Mouse (Mus musculus): ENCODE measurements around the gene Pgghg. TPM values are rescaled to one million over a fixed set of nuclear protein-coding genes. Genes with fewer than 3 reads are reported as not detected.

Gene Pgghg
- polyA plus RNA-seq, 1 experiment, result 11.6 TPM

GRCm38 (mm10) chr7:140991117-140991689 lies 50.0 kb downstream of the Pgghg start:
- TF ChIP-seq MYOD1 (IDR thresholded peaks at IDR 0.05; ENCODE audit: control insufficient read depth in 1 of 3, insufficient read length in 2 of 3, low read depth in 2 of 3), result no peak
- TF ChIP-seq POLR2AphosphoS2 (IDR thresholded peaks at IDR 0.05; ENCODE audit: insufficient read length, low read depth), result no peak
- TF ChIP-seq E2F4 (IDR thresholded peaks at IDR 0.05; ENCODE audit: insufficient read depth), result no peak
- TF ChIP-seq SRF (IDR thresholded peaks at IDR 0.05; ENCODE audit: control insufficient read depth, insufficient read length, low read depth), result no peak
- no peak for TF ChIP-seq TCF12 (IDR thresholded peaks at IDR 0.05; ENCODE audit: insufficient read depth, poor library complexity, severe bottlenecking)
- TF ChIP-seq MAX (IDR thresholded peaks at IDR 0.05; ENCODE audit: low read depth), result no peak
- TF ChIP-seq REST (IDR thresholded peaks at IDR 0.05; ENCODE audit: insufficient read depth, insufficient read length), result no peak
- no peak for TF ChIP-seq CEBPB (IDR thresholded peaks at IDR 0.05; ENCODE audit: insufficient read depth, poor library complexity, severe bottlenecking)
- TF ChIP-seq MYOG (IDR thresholded peaks at IDR 0.05; ENCODE audit: control insufficient read depth in 1 of 3, insufficient read depth in 1 of 3, insufficient read length in 2 of 3, low read depth in 2 of 3), result no peak
- TF ChIP-seq USF1 (IDR thresholded peaks at IDR 0.05; ENCODE audit: low read depth), result no peak
- no peak for TF ChIP-seq POLR2A (IDR thresholded peaks at IDR 0.05; ENCODE audit: insufficient read length, low read depth)
- H3ac ChIP-seq (ENCODE audit: control insufficient read depth, insufficient read length), result no peak overlapping the region
- H3K4me3 ChIP-seq, result no peak overlapping the region
- no peaks in the 10 kb centered on the region for H3K79me2 ChIP-seq (ENCODE audit: control insufficient read depth, insufficient read depth)
- no peak overlapping the region for H3K4me2 ChIP-seq (ENCODE audit: low read depth)
- no peaks in the 10 kb centered on the region for H3K36me3 ChIP-seq (ENCODE audit: control insufficient read depth, insufficient read depth)
- no peaks in the 10 kb centered on the region for H3K27me3 ChIP-seq (ENCODE audit: control insufficient read depth, insufficient read depth, insufficient read length)

Other genes with a start within 250 kb of the Pgghg start
- gene Olfr541, start 244.1 kb upstream of the Pgghg start, polyA plus RNA-seq (2012; fragmentation: generic; extraction: Trizol), result not detected
- gene Cyp2e1, start 177.7 kb upstream of the Pgghg start, polyA plus RNA-seq (2012; fragmentation: generic; extraction: Trizol), result not detected
- gene Syce1, start 153.5 kb upstream of the Pgghg start, polyA plus RNA-seq (2012; fragmentation: generic; extraction: Trizol), result not detected
- gene Zfp941, start 119.2 kb upstream of the Pgghg start, polyA plus RNA-seq (2012; fragmentation: generic; extraction: Trizol), result 0.13 TPM
- gene Urah, start 106.4 kb upstream of the Pgghg start, polyA plus RNA-seq (2012; fragmentation: generic; extraction: Trizol), result 0.13 TPM
- not detected for gene Scgb1c1, start 95.8 kb upstream of the Pgghg start, polyA plus RNA-seq (2012; fragmentation: generic; extraction: Trizol)
- 0.07 TPM for gene Odf3, start 93.6 kb upstream of the Pgghg start, polyA plus RNA-seq (2012; fragmentation: generic; extraction: Trizol)
- gene Gm45785, start 85.1 kb upstream of the Pgghg start, polyA plus RNA-seq (2012; fragmentation: generic; extraction: Trizol), result not detected
- gene Ric8a, start 84.4 kb upstream of the Pgghg start, polyA plus RNA-seq (2012; fragmentation: generic; extraction: Trizol), result 123 TPM
- 25.8 TPM for gene Bet1l, start 83.8 kb upstream of the Pgghg start, polyA plus RNA-seq (2012; fragmentation: generic; extraction: Trizol)
- 201 TPM for gene Psmd13, start 59.4 kb upstream of the Pgghg start, polyA plus RNA-seq (2012; fragmentation: generic; extraction: Trizol)
- 28.8 TPM for gene Sirt3, start 59.1 kb upstream of the Pgghg start, polyA plus RNA-seq (2012; fragmentation: generic; extraction: Trizol)
- gene Cox8b, start 40.9 kb upstream of the Pgghg start, polyA plus RNA-seq (2012; fragmentation: generic; extraction: Trizol), result 534 TPM
- gene Nlrp6, start 20.5 kb upstream of the Pgghg start, polyA plus RNA-seq (2012; fragmentation: generic; extraction: Trizol), result 0.01 TPM
- gene Ifitm5, start 8.9 kb downstream of the Pgghg start, polyA plus RNA-seq (2012; fragmentation: generic; extraction: Trizol), result 0.47 TPM
- 0.12 TPM for gene Gm45717, start 14.5 kb downstream of the Pgghg start, polyA plus RNA-seq (2012; fragmentation: generic; extraction: Trizol)
- 493 TPM for gene Ifitm2, start 14.6 kb downstream of the Pgghg start, polyA plus RNA-seq (2012; fragmentation: generic; extraction: Trizol)
- 19.9 TPM for gene Ifitm1, start 25.8 kb downstream of the Pgghg start, polyA plus RNA-seq (2012; fragmentation: generic; extraction: Trizol)
- 1,312 TPM for gene Ifitm3, start 69.4 kb downstream of the Pgghg start, polyA plus RNA-seq (2012; fragmentation: generic; extraction: Trizol)
- gene Ifitm6, start 76.5 kb downstream of the Pgghg start, polyA plus RNA-seq (2012; fragmentation: generic; extraction: Trizol), result 4.4 TPM
- not detected for gene Gm17387, start 87.7 kb downstream of the Pgghg start, polyA plus RNA-seq (2012; fragmentation: generic; extraction: Trizol)
- 0.46 TPM for gene B4galnt4, start 119.7 kb downstream of the Pgghg start, polyA plus RNA-seq (2012; fragmentation: generic; extraction: Trizol)
- gene Pkp3, start 136.8 kb downstream of the Pgghg start, polyA plus RNA-seq (2012; fragmentation: generic; extraction: Trizol), result 0.25 TPM
- gene Sigirr, start 159.2 kb downstream of the Pgghg start, polyA plus RNA-seq (2012; fragmentation: generic; extraction: Trizol), result 4.8 TPM
- gene Ano9, start 176.4 kb downstream of the Pgghg start, polyA plus RNA-seq (2012; fragmentation: generic; extraction: Trizol), result not detected
- gene Ptdss2, start 181.0 kb downstream of the Pgghg start, polyA plus RNA-seq (2012; fragmentation: generic; extraction: Trizol), result 28.0 TPM
- 276 TPM for gene Rnh1, start 231.5 kb downstream of the Pgghg start, polyA plus RNA-seq (2012; fragmentation: generic; extraction: Trizol)